Mouse (Mus musculus) liver, embryonic 15.5 days (tissue): Measurements from ENCODE around the gene Brk1. TPM values are rescaled to one million over a fixed set of nuclear protein-coding genes. Genes with fewer than 3 reads are reported as not detected.

ENCODE experiments used
- ATAC-seq: fragments of 200-750 bp; cut with Nextera tagmentation; 2 replicates; pipeline ENCODE4 v1.8.0; 2017; ENCODE audit warnings: moderate number of reproducible peaks, mild to moderate bottlenecking, moderate library complexity; ENCODE audit not compliant: insufficient read depth
- H3K27ac ChIP-seq: fragments of 300-500 bp; sonication (generic); replicated peaks from 2 replicates; pipeline ENCODE4 v1.5.1; 2015; ENCODE audit warnings: mild to moderate bottlenecking, inconsistent platforms
- H3K27me3 ChIP-seq: fragments of 300-500 bp; sonication (generic); 2 replicates; pipeline ENCODE4 v1.6.1; 2015; ENCODE audit warnings: mild to moderate bottlenecking, inconsistent platforms
- H3K36me3 ChIP-seq: fragments of 300-500 bp; sonication (generic); replicated peaks from 2 replicates; pipeline ENCODE4 v1.6.1; 2015; ENCODE audit warnings: moderate library complexity, mild to moderate bottlenecking, inconsistent platforms
- H3K4me1 ChIP-seq: fragments of 300-500 bp; sonication (generic); replicated peaks from 2 replicates; pipeline ENCODE4 v1.6.1; 2015; ENCODE audit warnings: inconsistent platforms
- H3K4me2 ChIP-seq: fragments of 300-500 bp; sonication (generic); 2 replicates; pipeline ENCODE4 v1.6.1; 2015; ENCODE audit warnings: moderate library complexity, mild to moderate bottlenecking, inconsistent platforms
- H3K4me3 ChIP-seq: fragments of 300-500 bp; sonication (generic); replicated peaks from 2 replicates; pipeline ENCODE4 v1.5.1; 2015; ENCODE audit warnings: mild to moderate bottlenecking, inconsistent platforms
- H3K9ac ChIP-seq: fragments of 300-500 bp; sonication (generic); 2 replicates; pipeline ENCODE4 v1.6.1; 2015; ENCODE audit warnings: moderate library complexity, mild to moderate bottlenecking, inconsistent platforms
- H3K9me3 ChIP-seq: fragments of 300-500 bp; sonication (generic); replicated peaks from 2 replicates; pipeline ENCODE4 v1.6.1; 2016; ENCODE audit warnings: inconsistent platforms
- WGBS: fragments of 180-500 bp; shearing (Covaris S2); methylation state at CpG from one replicate; pipeline ENCODE4 v1.1.7; 2015; ENCODE audit warnings: mixed read lengths; ENCODE audit not compliant: insufficient replicate concordance; 5-methylcytosine and 5-hydroxymethylcytosine counted together
- polyA plus RNA-seq: library from polyadenylated mRNA; unstranded; fragments of >200 nt; fragmentation: Nextera tagmentation; extraction: Ambion mirVana; gene quantifications from 2 replicates; pipeline ENCODE4 v1.2.1, GENCODE M21; 2015

Gene Brk1
- polyA plus RNA-seq, result 79.4 and 80.7 TPM in 2 replicates

- ATAC-seq, result peak; percentile 90
- under 1% methylated on average over 65 of the region's 65 CpGs for WGBS
- Histone ChIP-seq H3K36me3 (no peaks in the 10 kb centered on the region), H3K9me3 (no peaks in the 10 kb centered on the region), H3K4me1 (peaks cover 35% of the 10 kb centered on the region), H3K27ac (peak within 1 kb of the TSS; percentile 78), H3K4me2 (peak within 1 kb of the TSS; percentile 79), H3K27me3 (no peaks in the 10 kb centered on the region), H3K4me3 (peak within 1 kb of the TSS; percentile 90), H3K9ac (peak within 1 kb of the TSS; percentile 83)
Observed at GRCm38 (mm10) chr6:113604432-113605223, at the start of gene Brk1. Brk1 (plus strand) TSS chr6:113604772.

- no peak for ATAC-seq
- no peaks in the 10 kb centered on the region for H3K27me3 ChIP-seq
- H3K9me3 ChIP-seq, result no peaks in the 10 kb centered on the region
- H3K4me3 ChIP-seq, result no peak overlapping the region
- no peak overlapping the region for H3K27ac ChIP-seq
- no peak overlapping the region for H3K4me2 ChIP-seq
- H3K9ac ChIP-seq, result no peak overlapping the region
- H3K4me1 ChIP-seq, result no peaks in the 10 kb centered on the region
- peaks cover 70% of the 10 kb centered on the region for H3K36me3 ChIP-seq
- WGBS, result 81% methylated on average over 6 of the region's 6 CpGs
Observed at GRCm38 (mm10) chr6:113559736-113560135, 44.8 kb upstream of the Brk1 start.

DNA sequence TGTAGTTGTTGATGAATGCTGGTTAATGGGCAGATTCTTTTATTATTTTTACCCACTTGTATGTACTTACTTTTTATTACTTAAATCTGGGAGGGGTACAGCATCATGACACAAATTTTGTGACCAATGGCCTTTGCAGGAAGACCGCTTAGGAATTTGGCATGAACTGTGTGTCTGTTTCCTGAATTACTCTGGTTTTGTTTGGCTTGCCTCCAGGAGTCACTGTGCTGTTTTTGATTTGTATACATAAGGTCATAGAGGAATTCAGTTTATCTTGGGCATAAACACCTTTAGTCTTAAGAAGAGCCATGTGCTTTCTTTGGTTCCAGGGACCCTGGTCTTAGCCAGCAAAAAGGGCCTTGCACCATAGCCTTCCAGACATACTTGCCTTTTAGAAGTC lies 40.0 kb upstream of the Brk1 start:
- no peaks in the 10 kb centered on the region for H3K9me3 ChIP-seq
- peaks cover 83% of the 10 kb centered on the region for H3K36me3 ChIP-seq
- no peak overlapping the region for H3K4me3 ChIP-seq
- no peak overlapping the region for H3K27ac ChIP-seq
- WGBS, result 82% methylated on average over 1 of the region's 1 CpGs
- no peak overlapping the region for H3K9ac ChIP-seq
- H3K4me1 ChIP-seq, result no peaks in the 10 kb centered on the region
- no peak overlapping the region for H3K4me2 ChIP-seq
- H3K27me3 ChIP-seq, result no peaks in the 10 kb centered on the region
- ATAC-seq, result no peak

DNA sequence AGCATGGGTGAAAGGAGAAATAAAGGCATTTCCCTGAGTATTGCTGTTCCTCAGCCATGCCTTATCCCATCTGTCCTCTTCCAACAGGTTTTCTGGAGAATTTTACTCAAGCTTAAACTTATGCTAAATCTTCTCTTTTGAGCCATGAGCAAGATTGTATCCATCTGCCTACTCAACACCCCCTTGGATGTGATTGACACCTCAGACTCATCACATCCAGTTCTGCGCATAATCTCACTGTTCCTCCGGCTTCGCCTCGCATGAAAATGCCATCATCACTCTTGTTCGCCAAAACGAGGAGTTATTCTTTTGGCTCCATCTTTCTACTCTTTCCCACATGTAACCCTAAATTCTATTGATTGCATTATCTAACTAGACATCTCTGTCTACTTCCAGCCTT lies 28.5 kb upstream of the Brk1 start:
- no peak for ATAC-seq

DNA sequence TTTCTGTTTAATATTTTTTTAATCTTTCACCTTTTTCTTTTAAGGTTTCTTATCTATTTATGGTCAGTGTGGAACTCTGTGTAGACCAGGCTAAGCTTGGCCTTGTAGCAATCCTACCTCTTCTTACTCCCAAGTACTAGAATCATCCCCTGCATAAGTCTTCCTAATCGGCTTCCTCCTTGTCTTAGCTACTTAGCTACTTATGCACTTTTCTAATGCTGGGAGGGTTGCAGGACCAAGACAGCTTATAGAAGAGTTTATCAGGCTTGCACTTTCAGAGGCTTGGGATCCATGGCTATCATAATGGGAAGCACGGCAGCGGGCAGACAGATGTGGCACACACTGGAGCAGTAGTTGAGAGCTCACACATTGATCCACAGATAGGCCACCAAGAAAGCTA lies 25.3 kb upstream of the Brk1 start:
- Histone ChIP-seq H3K27me3 (no peaks in the 10 kb centered on the region), H3K4me3 (no peak overlapping the region), H3K4me2 (no peak overlapping the region), H3K4me1 (no peaks in the 10 kb centered on the region), H3K9me3 (no peaks in the 10 kb centered on the region), H3K27ac (no peak overlapping the region), H3K36me3 (peaks cover 64% of the 10 kb centered on the region), H3K9ac (no peak overlapping the region)
- ATAC-seq, result no peak
- WGBS, result 83% methylated on average over 3 of the region's 3 CpGs

More for the DNA sequence above, 28.5 kb upstream of the Brk1 start:
- no peak overlapping the region for H3K27ac ChIP-seq
- H3K4me3 ChIP-seq, result no peak overlapping the region
- no peaks in the 10 kb centered on the region for H3K9me3 ChIP-seq
- H3K9ac ChIP-seq, result no peak overlapping the region
- H3K4me2 ChIP-seq, result no peak overlapping the region
- no peaks in the 10 kb centered on the region for H3K4me1 ChIP-seq
- 88% methylated on average over 6 of the region's 6 CpGs for WGBS
- peaks cover 66% of the 10 kb centered on the region for H3K36me3 ChIP-seq
- H3K27me3 ChIP-seq, result no peaks in the 10 kb centered on the region

- H3K27ac ChIP-seq, result no peak overlapping the region
- H3K9me3 ChIP-seq, result no peaks in the 10 kb centered on the region
- H3K36me3 ChIP-seq, result peaks cover 53% of the 10 kb centered on the region
- H3K4me1 ChIP-seq, result no peaks in the 10 kb centered on the region
- WGBS, result 81% methylated on average over 4 of the region's 4 CpGs
- no peaks in the 10 kb centered on the region for H3K27me3 ChIP-seq
- no peak overlapping the region for H3K4me2 ChIP-seq
- no peak overlapping the region for H3K4me3 ChIP-seq
- no peak overlapping the region for H3K9ac ChIP-seq
- ATAC-seq, result no peak
Observed at GRCm38 (mm10) chr6:113583023-113583422, 21.5 kb upstream of the Brk1 start.

DNA sequence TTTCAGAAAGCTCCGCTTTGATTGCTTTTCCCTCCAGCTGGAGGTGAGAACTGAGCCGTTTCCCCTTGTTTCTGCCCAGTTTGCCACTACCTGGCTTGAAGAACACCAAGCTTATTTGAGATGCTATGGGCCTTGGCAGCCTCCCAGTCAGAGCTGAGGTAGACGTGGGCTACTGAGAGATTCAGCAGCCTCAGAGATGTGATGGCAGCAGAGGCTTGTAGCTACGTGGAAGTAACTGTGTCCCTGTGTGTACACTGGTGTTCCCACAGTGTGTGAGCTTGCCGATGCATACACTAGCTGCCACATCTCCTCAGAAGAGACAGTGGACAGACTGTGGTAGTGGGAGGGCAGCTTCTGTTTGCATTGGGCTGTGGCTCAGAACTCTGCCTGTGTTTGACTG lies 19.5 kb upstream of the Brk1 start:
- H3K9me3 ChIP-seq, result no peaks in the 10 kb centered on the region
- H3K4me1 ChIP-seq, result no peaks in the 10 kb centered on the region
- no peak overlapping the region for H3K4me2 ChIP-seq
- no peak overlapping the region for H3K4me3 ChIP-seq
- WGBS, result 81% methylated on average over 5 of the region's 5 CpGs
- no peak for ATAC-seq
- H3K36me3 ChIP-seq, result peaks cover 51% of the 10 kb centered on the region
- no peaks in the 10 kb centered on the region for H3K27me3 ChIP-seq
- no peak overlapping the region for H3K27ac ChIP-seq
- H3K9ac ChIP-seq, result no peak overlapping the region

GRCm38 (mm10) chr6:113586466-113587183 lies 17.9 kb upstream of the Brk1 start:
- Histone ChIP-seq H3K36me3 (peaks cover 44% of the 10 kb centered on the region), H3K9ac (no peak overlapping the region), H3K27me3 (no peaks in the 10 kb centered on the region), H3K4me2 (no peak overlapping the region), H3K4me3 (no peak overlapping the region), H3K9me3 (no peaks in the 10 kb centered on the region), H3K27ac (no peak overlapping the region), H3K4me1 (no peaks in the 10 kb centered on the region)
- no peak for ATAC-seq
- 66% methylated on average over 5 of the region's 5 CpGs for WGBS

DNA sequence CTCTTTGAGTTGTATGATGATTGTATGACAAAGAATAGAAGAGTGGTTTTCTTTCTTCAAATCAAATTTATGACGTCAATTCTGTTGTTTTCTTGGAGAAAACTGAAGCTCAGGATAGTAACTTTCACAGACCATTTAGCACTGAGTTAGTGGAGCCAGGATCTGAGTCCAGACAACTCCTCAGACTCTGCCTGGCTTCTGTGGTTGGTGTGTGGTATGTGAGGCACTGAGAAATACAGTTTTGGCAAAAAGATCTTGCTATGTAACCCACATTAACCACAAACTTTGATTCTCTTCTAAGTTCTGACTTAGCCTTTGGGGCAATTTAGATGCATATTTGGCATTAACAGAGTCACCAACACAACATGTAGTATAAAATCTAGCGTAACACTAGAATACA lies 11.9 kb upstream of the Brk1 start:
- Histone ChIP-seq H3K9me3 (no peaks in the 10 kb centered on the region), H3K9ac (no peak overlapping the region), H3K36me3 (peaks cover 15% of the 10 kb centered on the region), H3K27ac (no peak overlapping the region), H3K4me1 (no peaks in the 10 kb centered on the region), H3K4me2 (no peak overlapping the region), H3K4me3 (no peak overlapping the region), H3K27me3 (no peaks in the 10 kb centered on the region)
- WGBS, result 75% methylated on average over 2 of the region's 2 CpGs
- no peak for ATAC-seq

- no peak overlapping the region for H3K9ac ChIP-seq
- 0 out of 2 replicates have a peak, but pooled peaks cover 7% of the 10 kb centered on the region for H3K4me1 ChIP-seq
- 76% methylated on average over 4 of the region's 4 CpGs for WGBS
- no peak for ATAC-seq
- peaks cover 12% of the 10 kb centered on the region; the same call in 1 of the 2 replicates for H3K36me3 ChIP-seq
- no peaks in the 10 kb centered on the region for H3K27me3 ChIP-seq
- H3K4me3 ChIP-seq, result no peak overlapping the region
- H3K9me3 ChIP-seq, result no peaks in the 10 kb centered on the region
- H3K4me2 ChIP-seq, result no peak overlapping the region
- H3K27ac ChIP-seq, result no peak overlapping the region
Observed at GRCm38 (mm10) chr6:113597945-113598344, 6.6 kb upstream of the Brk1 start.

DNA sequence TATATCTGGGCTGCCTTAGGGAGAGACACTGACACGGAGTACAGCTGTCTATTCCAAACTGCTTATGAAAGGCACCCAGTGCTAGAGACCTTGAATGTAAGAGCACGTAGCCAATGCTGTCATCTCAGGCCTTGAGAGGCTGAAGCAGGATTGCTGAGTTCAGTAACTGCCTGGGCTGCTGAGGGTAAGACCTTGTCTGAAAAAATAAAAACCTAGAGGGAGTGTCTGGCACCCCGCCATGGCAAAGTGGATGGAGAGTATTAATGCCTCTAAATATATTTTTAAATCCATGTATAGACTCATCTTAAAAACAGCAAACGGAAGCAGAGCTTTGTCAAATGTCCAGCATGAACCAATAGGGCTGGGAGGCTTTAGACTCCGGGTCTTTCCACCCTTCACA lies 4.7 kb upstream of the Brk1 start:
- H3K4me3 ChIP-seq, result no peak overlapping the region
- no peak for ATAC-seq
- no peak overlapping the region for H3K9ac ChIP-seq
- H3K27ac ChIP-seq, result no peak overlapping the region
- 78% methylated on average over 5 of the region's 5 CpGs for WGBS
- no peaks in the 10 kb centered on the region for H3K9me3 ChIP-seq
- H3K27me3 ChIP-seq, result no peaks in the 10 kb centered on the region
- H3K36me3 ChIP-seq, result peaks cover 12% of the 10 kb centered on the region; the same call in 1 of the 2 replicates
- H3K4me2 ChIP-seq, result no peak overlapping the region
- peaks cover 15% of the 10 kb centered on the region for H3K4me1 ChIP-seq
